In genomic region chr6:28923091-28923824, GRCm38 (mm10) we compare ENCODE assay signal across 30 mouse cellular contexts.
DNase-seq lines count a peak whose midpoint lies in the region; ATAC-seq and TF ChIP-seq lines count a peak whose summit lies in the region.
"Had no signal": no experiment of that assay in that cellular context is flagged by ENCODE, and none has a peak within 500 bp of the region (broad histone marks: within the 10 kb centered on the region; RNA-seq: fewer than 3 reads in every experiment).

No protein-coding gene starts in this region.

- H3K4me2 ChIP-seq in forebrain, embryonic 15.5 days (replicated peaks) = no peak overlapping the region
- no peak overlapping the region for H3K4me2 ChIP-seq in kidney, postnatal 0 days (ENCODE audit: low read length)
- no peak overlapping the region for H3K4me2 ChIP-seq in neural tube, embryonic 13.5 days
- H3K4me2 ChIP-seq in stomach, postnatal 0 days (replicated peaks; ENCODE audit: low read depth) = no peak overlapping the region
- H3K4me2 ChIP-seq: embryonic facial prominence, embryonic 13.5 days; heart, embryonic 12.5 days; limb, embryonic 13.5 days; liver, embryonic 12.5 days; midbrain, embryonic 12.5 days had no signal

- H3K27me3 ChIP-seq in forebrain, embryonic 15.5 days = no peaks in the 10 kb centered on the region
- no peaks in the 10 kb centered on the region for H3K27me3 ChIP-seq in forebrain, embryonic 10.5 days (ENCODE audit: poor library complexity, severe bottlenecking)
- no peaks in the 10 kb centered on the region for H3K27me3 ChIP-seq in kidney, postnatal 0 days (ENCODE audit: insufficient read depth, low read length)
- H3K27me3 ChIP-seq in neural tube, embryonic 13.5 days = no peaks in the 10 kb centered on the region
- no peaks in the 10 kb centered on the region for H3K27me3 ChIP-seq in stomach, postnatal 0 days (ENCODE audit: control insufficient read depth, insufficient read depth, low read length)
- H3K27me3 ChIP-seq: embryonic facial prominence, embryonic 13.5 days; heart, embryonic 12.5 days; limb, embryonic 13.5 days; liver, embryonic 12.5 days; midbrain, embryonic 12.5 days had no signal

- no peaks in the 10 kb centered on the region for H3K9me3 ChIP-seq in forebrain, embryonic 15.5 days
- H3K9me3 ChIP-seq in forebrain, embryonic 10.5 days = no peaks in the 10 kb centered on the region
- H3K9me3 ChIP-seq in kidney, postnatal 0 days (replicated peaks; ENCODE audit: low read length) = no peaks in the 10 kb centered on the region
- H3K9me3 ChIP-seq in neural tube, embryonic 13.5 days = no peaks in the 10 kb centered on the region
- no peaks in the 10 kb centered on the region for H3K9me3 ChIP-seq in stomach, postnatal 0 days (ENCODE audit: control insufficient read depth, low read length)
- H3K9me3 ChIP-seq: embryonic facial prominence, embryonic 13.5 days; limb, embryonic 13.5 days; liver, embryonic 12.5 days; midbrain, embryonic 12.5 days had no signal

- no peak overlapping the region for H3K4me3 ChIP-seq in forebrain, embryonic 15.5 days
- no peak overlapping the region for H3K4me3 ChIP-seq in forebrain, embryonic 10.5 days
- H3K4me3 ChIP-seq in kidney, postnatal 0 days (replicated peaks; ENCODE audit: low read depth, low read length) = no peak overlapping the region
- H3K4me3 ChIP-seq in neural tube, embryonic 13.5 days = no peak overlapping the region
- no peak overlapping the region for H3K4me3 ChIP-seq in stomach, postnatal 0 days (ENCODE audit: low read depth, low read length)
- H3K4me3 ChIP-seq: embryonic facial prominence, embryonic 13.5 days; erythroblast, embryonic 14.5 days; heart, embryonic 12.5 days; limb, embryonic 13.5 days; liver, embryonic 12.5 days; midbrain, embryonic 12.5 days had no signal

- no peaks in the 10 kb centered on the region for H3K36me3 ChIP-seq in forebrain, embryonic 15.5 days
- no peaks in the 10 kb centered on the region for H3K36me3 ChIP-seq in forebrain, embryonic 10.5 days (replicated peaks)
- no peaks in the 10 kb centered on the region for H3K36me3 ChIP-seq in kidney, postnatal 0 days (ENCODE audit: insufficient read depth, low read length)
- no peaks in the 10 kb centered on the region for H3K36me3 ChIP-seq in neural tube, embryonic 13.5 days
- no peaks in the 10 kb centered on the region for H3K36me3 ChIP-seq in stomach, postnatal 0 days (ENCODE audit: control insufficient read depth, insufficient read depth, low read length)
- H3K36me3 ChIP-seq: embryonic facial prominence, embryonic 13.5 days; heart, embryonic 12.5 days; limb, embryonic 13.5 days; liver, embryonic 12.5 days; midbrain, embryonic 12.5 days had no signal

- H3K4me1 ChIP-seq in forebrain, embryonic 15.5 days = no peaks in the 10 kb centered on the region
- H3K4me1 ChIP-seq in forebrain, embryonic 10.5 days = no peaks in the 10 kb centered on the region
- no peaks in the 10 kb centered on the region for H3K4me1 ChIP-seq in kidney, postnatal 0 days (replicated peaks; ENCODE audit: insufficient read depth, low read length)
- peaks cover 16% of the 10 kb centered on the region; the same call in 1 of the 2 replicates for H3K4me1 ChIP-seq in neural tube, embryonic 13.5 days (replicated peaks)
- H3K4me1 ChIP-seq in stomach, postnatal 0 days (replicated peaks; ENCODE audit: control insufficient read depth, insufficient read depth) = no peaks in the 10 kb centered on the region
- H3K4me1 ChIP-seq: embryonic facial prominence, embryonic 13.5 days; heart, embryonic 12.5 days; limb, embryonic 13.5 days; liver, embryonic 12.5 days had no signal

- ATAC-seq in forebrain, embryonic 15.5 days (replicated peaks) = 0 out of 2 replicates have a peak, but pooled peaks have one; percentile 29
- ATAC-seq in kidney, postnatal 0 days (replicated peaks; ENCODE audit: low FRiP score, low read depth) = no peak
- ATAC-seq in neural tube, embryonic 13.5 days (ENCODE audit: low read depth) = 0 out of 2 replicates have a peak, but pooled peaks have one; percentile 27
- no peak for ATAC-seq in stomach, postnatal 0 days (ENCODE audit: low FRiP score, low TSS enrichment)
- ATAC-seq: forebrain, embryonic 16.5 days; liver, embryonic 12.5 days had no signal

- no peak for TF ChIP-seq EP300 in stomach, postnatal 0 days (optimal IDR thresholded peaks at IDR 0.05)

- DNase-seq in forebrain, embryonic 10.5 days (ENCODE audit: extremely low spot score, low spot score) = no peak
- DNase-seq in kidney, postnatal 0 days (ENCODE audit: low spot score) = no peak
- DNase-seq in kidney, postnatal 14 days = no peak
- DNase-seq in neural tube, embryonic 10.5 days (ENCODE audit: extremely low spot score, low spot score) = no peak
- DNase-seq in stomach, postnatal 0 days (ENCODE audit: low spot score) = no peak
- DNase-seq in left cerebral cortex, adult 8-10 months (ENCODE audit: low spot score in 2 of 2) = no peak
- DNase-seq: adrenal gland, postnatal 36 days; cerebellum, adult 11-12 months; cerebellum, postnatal 36 days; embryo, embryonic 11 days; gastrocnemius, postnatal 10 days; heart, adult 18-20 months; heart, postnatal 10 days; kidney, adult 18-20 months; lung, adult 18-20 months; lung, postnatal 10 days; retina, postnatal 1 day; right cerebral cortex, postnatal 25 days; spleen, adult 18-20 months; thymus, adult 2 months; thymus, postnatal 4 days had no signal

- no peak overlapping the region for H3K27ac ChIP-seq in forebrain, embryonic 15.5 days (replicated peaks)
- H3K27ac ChIP-seq in forebrain, embryonic 10.5 days = no peak overlapping the region
- H3K27ac ChIP-seq in kidney, postnatal 0 days = no peak overlapping the region
- no peak overlapping the region for H3K27ac ChIP-seq in neural tube, embryonic 13.5 days (replicated peaks)
- no peak overlapping the region for H3K27ac ChIP-seq in stomach, postnatal 0 days (replicated peaks)
- H3K27ac ChIP-seq: embryonic facial prominence, embryonic 13.5 days; limb, embryonic 13.5 days; liver, embryonic 12.5 days; midbrain, embryonic 12.5 days had no signal

- H3K9ac ChIP-seq in forebrain, embryonic 15.5 days (replicated peaks) = no peak overlapping the region
- H3K9ac ChIP-seq in kidney, postnatal 0 days (ENCODE audit: low read depth, low read length) = no peak overlapping the region
- H3K9ac ChIP-seq in neural tube, embryonic 13.5 days = no peak overlapping the region
- H3K9ac ChIP-seq in stomach, postnatal 0 days (ENCODE audit: low read length) = no peak overlapping the region
- H3K9ac ChIP-seq: embryonic facial prominence, embryonic 13.5 days; heart, embryonic 12.5 days; limb, embryonic 13.5 days; liver, embryonic 12.5 days; midbrain, embryonic 12.5 days had no signal

- TF ChIP-seq CTCF in kidney, postnatal 0 days (IDR thresholded peaks at IDR 0.05; ENCODE audit: low read depth) = peak; percentile 8; the same call in 1 of the 2 replicates
- peak; percentile 23; the same call in 1 of the 2 replicates for TF ChIP-seq CTCF in stomach, postnatal 0 days (IDR thresholded peaks at IDR 0.05; ENCODE audit: low read depth)

- WGBS in forebrain, embryonic 15.5 days = 82% methylated on average over 11 of the region's 11 CpGs
- 75% methylated on average over 11 of the region's 11 CpGs for WGBS in forebrain, embryonic 10.5 days
- 78% methylated on average over 11 of the region's 11 CpGs for WGBS in kidney, postnatal 0 days
- 76% methylated on average over 11 of the region's 11 CpGs for WGBS in neural tube, embryonic 13.5 days
- 76% methylated on average over 11 of the region's 11 CpGs for WGBS in stomach, postnatal 0 days

Comparison
In these comparisons a context has a peak if more than half of its experiments do, and no peak if none do; other contexts are left out.
1. ATAC-seq: peak in forebrain, embryonic 15.5 days (single experiment) and neural tube, embryonic 13.5 days (single experiment); none in kidney, postnatal 0 days (single experiment) and stomach, postnatal 0 days (single experiment).